Mouse (Mus musculus): Measurements from ENCODE around the gene Dclk2.

Gene Dclk2

DNA sequence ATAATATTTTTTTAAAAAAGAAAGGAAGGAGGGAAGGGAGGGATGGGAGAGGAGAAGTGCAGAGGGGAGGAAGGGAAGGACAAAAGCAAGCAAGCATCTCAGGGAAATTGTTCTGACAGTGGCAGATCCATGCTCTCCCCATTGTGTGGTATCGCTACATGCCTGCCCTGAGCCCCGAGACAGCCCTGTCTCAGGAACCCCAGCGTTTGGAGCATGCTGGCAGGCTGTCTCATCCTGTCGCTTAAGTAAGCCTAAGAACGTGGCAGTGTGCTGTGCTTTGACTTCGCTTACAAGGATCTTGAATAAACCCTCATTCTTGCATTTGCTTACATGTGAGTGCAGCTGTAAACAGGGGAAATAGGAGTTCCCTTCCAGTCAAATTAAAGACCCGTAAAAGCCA lies 170.0 kb downstream of the Dclk2 start:
- no peak for TF ChIP-seq GATA4 (IDR thresholded peaks at IDR 0.05; ENCODE audit: insufficient replicate concordance, low read length)

DNA sequence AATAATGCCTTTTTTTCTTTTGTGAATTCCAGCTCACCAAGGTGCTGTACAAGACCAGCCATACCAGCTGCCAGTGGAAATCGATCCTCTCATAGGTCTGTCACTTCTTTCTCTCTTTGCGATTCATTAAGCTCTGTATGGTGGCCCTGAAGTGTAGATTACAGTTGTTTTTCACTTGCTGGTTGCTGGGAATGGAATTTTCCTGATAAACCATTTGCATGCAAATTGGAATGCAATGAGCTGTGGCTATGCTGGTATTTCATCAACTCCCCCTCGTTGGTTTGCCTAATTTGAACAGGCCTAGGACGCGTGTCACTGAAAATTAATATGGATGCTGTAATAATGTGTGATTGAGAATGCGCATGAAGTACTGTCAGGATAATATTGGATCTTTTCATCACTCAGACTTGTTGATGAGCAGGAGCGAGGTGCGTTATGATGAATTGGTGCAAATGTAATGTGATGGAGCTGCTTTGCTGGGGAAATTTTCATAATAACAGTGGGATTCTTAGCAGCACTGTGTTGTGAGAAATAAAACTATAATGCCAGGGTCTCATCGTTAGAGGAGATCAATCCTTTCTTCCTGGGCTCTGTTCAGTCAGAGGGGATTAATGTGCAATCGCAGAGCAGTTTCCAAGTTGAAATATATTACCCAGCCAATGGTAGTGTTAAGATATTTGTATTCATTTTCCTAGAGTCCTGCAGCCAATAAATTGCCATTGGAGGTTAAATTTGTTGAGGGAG lies 174.7 kb downstream of the Dclk2 start:
- TF ChIP-seq GATA4 (IDR thresholded peaks at IDR 0.05; ENCODE audit: insufficient replicate concordance, low read length), result no peak

DNA sequence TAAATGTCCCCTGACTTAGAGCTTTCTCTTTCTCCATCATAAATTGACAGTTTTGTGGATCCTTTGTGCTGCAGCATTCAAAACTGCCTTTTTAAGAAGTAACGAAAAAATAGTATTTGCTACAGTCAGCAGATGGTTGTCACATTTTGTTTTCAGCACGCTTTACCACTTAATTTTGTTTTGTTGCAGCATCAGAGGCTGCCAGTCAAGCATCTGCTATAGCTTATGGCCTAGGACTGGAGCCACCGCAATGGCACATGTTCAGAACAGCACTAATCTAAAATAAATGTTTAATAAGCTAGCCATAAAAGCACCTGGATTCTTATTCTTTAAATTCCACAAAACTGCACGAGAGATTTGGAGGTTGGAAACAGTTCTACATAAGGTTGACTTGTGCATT lies 175.3 kb downstream of the Dclk2 start:
- TF ChIP-seq GATA4 (IDR thresholded peaks at IDR 0.05; ENCODE audit: insufficient replicate concordance, low read length), result no peak

DNA sequence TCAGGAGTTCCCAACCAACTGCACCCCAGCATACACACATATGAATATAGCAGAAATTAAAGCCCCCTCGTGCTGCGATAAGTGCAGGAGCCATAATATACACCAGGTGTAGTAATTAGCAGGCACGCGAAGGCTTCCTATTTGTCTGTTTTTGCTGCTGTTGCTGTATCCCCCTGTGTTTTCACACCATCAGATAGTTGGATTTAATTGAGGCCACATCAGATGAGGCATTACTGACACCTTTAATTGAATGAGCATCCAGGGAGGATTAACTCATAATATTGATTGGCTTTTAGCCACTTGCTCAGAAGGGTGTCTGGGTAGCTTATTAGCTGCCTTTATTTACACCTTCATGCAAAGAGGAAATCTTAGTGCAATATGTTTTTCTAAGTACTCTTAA lies 180.9 kb downstream of the Dclk2 start:
- TF ChIP-seq GATA4 (IDR thresholded peaks at IDR 0.05; ENCODE audit: insufficient replicate concordance, low read length), result no peak

DNA sequence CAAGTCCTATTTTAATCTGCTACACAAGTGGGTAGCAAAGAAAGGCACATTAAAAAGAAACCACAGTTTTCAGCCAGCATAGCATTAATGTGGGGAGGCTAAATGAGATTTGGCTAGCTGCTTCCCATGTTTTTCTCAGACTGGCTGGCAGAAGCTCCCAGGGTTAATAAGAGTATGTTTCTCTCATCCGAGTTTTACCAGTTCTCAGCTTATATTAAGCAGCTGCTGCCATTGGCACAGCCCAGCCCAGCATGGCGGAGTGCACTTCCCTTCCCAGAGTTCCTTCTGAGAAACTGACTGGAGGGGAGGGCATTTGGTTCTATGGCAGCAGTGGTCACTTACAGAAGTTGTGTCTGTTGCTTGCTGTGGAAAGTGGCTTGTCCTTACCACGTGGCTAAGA lies 181.8 kb downstream of the Dclk2 start:
- no peak for TF ChIP-seq GATA4 (IDR thresholded peaks at IDR 0.05; ENCODE audit: insufficient replicate concordance, low read length)

Measured in liver, adult (tissue).